32 mouse cellular contexts compared by ENCODE assay signal in the genomic region with DNA sequence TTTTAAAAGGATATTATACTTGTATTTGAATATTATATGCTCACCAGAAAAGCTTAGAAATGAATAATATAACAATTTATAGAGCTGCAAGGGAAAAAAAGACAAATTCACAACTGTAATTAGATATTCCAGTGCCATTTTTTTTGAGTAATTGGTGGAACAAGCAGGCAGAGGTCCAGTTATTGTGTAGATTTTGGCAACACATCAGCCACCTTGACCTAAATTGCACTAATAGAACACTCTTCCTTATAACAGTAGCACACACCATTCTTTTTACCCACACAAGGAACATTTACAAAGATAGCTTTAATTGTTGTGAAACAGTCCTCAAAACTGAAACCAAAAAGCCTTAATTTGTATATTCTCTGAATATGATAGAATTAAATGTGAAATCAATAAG. TPM values are rescaled to one million over a fixed set of nuclear protein-coding genes. Genes with fewer than 3 reads are reported as not detected.
"Had no signal": no experiment of that assay in that cellular context is flagged by ENCODE, and none has a peak within 500 bp of the region (broad histone marks: within the 10 kb centered on the region; RNA-seq: fewer than 3 reads in every experiment).

No protein-coding gene starts in this region.

- DNase-seq: left cerebral cortex, postnatal 4 days; liver; liver, embryonic 13.5 days; liver, postnatal 0 days; lung, adult 18-20 months; lung, adult 2 months; lung, embryonic 14.5 days; lung, postnatal 10 days; lung, postnatal 14 days; lung, postnatal 36 days; lung, postnatal 4 days; midbrain, embryonic 14.5 days had no signal

- H3K9ac ChIP-seq: limb, embryonic 12.5 days; limb, embryonic 13.5 days; limb, embryonic 15.5 days; liver, embryonic 13.5 days; liver, embryonic 14.5 days; liver, embryonic 15.5 days; liver, postnatal 0 days; lung, embryonic 14.5 days; lung, embryonic 15.5 days; midbrain, embryonic 12.5 days; midbrain, embryonic 13.5 days; midbrain, embryonic 15.5 days had no signal

- H3K27me3 ChIP-seq: limb, embryonic 12.5 days; limb, embryonic 13.5 days; limb, embryonic 15.5 days; liver, embryonic 13.5 days; liver, embryonic 15.5 days; megakaryocyte, embryonic 14.5 days; midbrain, embryonic 12.5 days; midbrain, embryonic 13.5 days; midbrain, embryonic 15.5 days had no signal

- ATAC-seq: liver, postnatal 0 days; lung, postnatal 0 days; midbrain, embryonic 13.5 days; midbrain, embryonic 15.5 days; midbrain, embryonic 16.5 days had no signal

- H3K4me2 ChIP-seq: limb, embryonic 12.5 days; limb, embryonic 13.5 days; limb, embryonic 15.5 days; liver, embryonic 11.5 days; liver, embryonic 13.5 days; liver, embryonic 15.5 days; lung, embryonic 14.5 days; lung, embryonic 15.5 days; midbrain, embryonic 11.5 days; midbrain, embryonic 12.5 days; midbrain, embryonic 13.5 days; midbrain, embryonic 15.5 days had no signal

- H3K4me1 ChIP-seq: limb, embryonic 10.5 days; limb, embryonic 12.5 days; limb, embryonic 13.5 days; limb, embryonic 15.5 days; liver, embryonic 13.5 days; liver, embryonic 15.5 days; lung, embryonic 15.5 days; megakaryocyte, embryonic 14.5 days; midbrain, embryonic 10.5 days; midbrain, embryonic 12.5 days; midbrain, embryonic 13.5 days; midbrain, embryonic 15.5 days had no signal

- H3K27ac ChIP-seq: left cerebral cortex, adult 2 months; limb, embryonic 10.5 days; limb, embryonic 12.5 days; limb, embryonic 13.5 days; limb, embryonic 15.5 days; liver, embryonic 13.5 days; liver, embryonic 14.5 days; liver, embryonic 15.5 days; lung, embryonic 15.5 days; macrophage; midbrain, embryonic 10.5 days; midbrain, embryonic 12.5 days; midbrain, embryonic 13.5 days; midbrain, embryonic 15.5 days had no signal

- H3K4me3 ChIP-seq: left cerebral cortex, adult 2 months; limb, embryonic 10.5 days; limb, embryonic 12.5 days; limb, embryonic 13.5 days; limb, embryonic 15.5 days; liver, embryonic 13.5 days; liver, embryonic 15.5 days; lung, embryonic 15.5 days; megakaryocyte, embryonic 14.5 days; midbrain, embryonic 10.5 days; midbrain, embryonic 12.5 days; midbrain, embryonic 13.5 days; midbrain, embryonic 15.5 days; myocyte had no signal

- H3K36me3 ChIP-seq: limb, embryonic 10.5 days; limb, embryonic 12.5 days; limb, embryonic 13.5 days; limb, embryonic 15.5 days; liver, embryonic 13.5 days; liver, embryonic 15.5 days; lung, embryonic 15.5 days; midbrain, embryonic 10.5 days; midbrain, embryonic 12.5 days; midbrain, embryonic 13.5 days; midbrain, embryonic 15.5 days had no signal

- H3K9me3 ChIP-seq: limb, embryonic 10.5 days; limb, embryonic 12.5 days; limb, embryonic 13.5 days; limb, embryonic 15.5 days; liver, embryonic 13.5 days; liver, embryonic 15.5 days; lung, embryonic 15.5 days; megakaryocyte, embryonic 14.5 days; midbrain, embryonic 10.5 days; midbrain, embryonic 12.5 days; midbrain, embryonic 13.5 days; midbrain, embryonic 15.5 days had no signal

RNA-seq across cellular contexts. Expression of gene Qpct, which starts 12.0 kb away (rescaled TPM):
- total RNA-seq: megakaryocyte-erythroid progenitor cell, adult 5-6 weeks had no signal
